Mouse (Mus musculus) C2C12 (cell line): ENCODE measurements around the gene Zfp286.

Experiments
- CTCF ChIP-seq: IDR thresholded peaks from one replicate; pipeline ENCODE4 v1.5.1; 2011; ENCODE audit not compliant: control insufficient read depth, insufficient read depth, insufficient read length
- MAX ChIP-seq: IDR thresholded peaks from one replicate; pipeline ENCODE4 v1.6.1; 2011; ENCODE audit warnings: mild to moderate bottlenecking, control low read depth
- USF1 ChIP-seq: IDR thresholded peaks from one replicate; pipeline ENCODE4 v1.6.1; 2011; ENCODE audit warnings: low read depth, mild to moderate bottlenecking, control low read depth, moderate library complexity

GRCm38 (mm10) chr11:62757906-62758305, 31.4 kb downstream of the Zfp286 start:
- TF ChIP-seq CTCF (no peak), MAX (no peak), USF1 (no peak)
